Mouse (Mus musculus) cerebellum, adult 11-12 months (tissue): ENCODE results near the gene Amz1.

Experiments
- DNase-seq: peaks from one replicate; pipeline ENCODE4 v3.0.0; 2022

Gene Amz1

GRCm38 (mm10) chr5:140726062-140726839, 2.3 kb downstream of the Amz1 start:
- DNase-seq, result peak; percentile 32

DNA sequence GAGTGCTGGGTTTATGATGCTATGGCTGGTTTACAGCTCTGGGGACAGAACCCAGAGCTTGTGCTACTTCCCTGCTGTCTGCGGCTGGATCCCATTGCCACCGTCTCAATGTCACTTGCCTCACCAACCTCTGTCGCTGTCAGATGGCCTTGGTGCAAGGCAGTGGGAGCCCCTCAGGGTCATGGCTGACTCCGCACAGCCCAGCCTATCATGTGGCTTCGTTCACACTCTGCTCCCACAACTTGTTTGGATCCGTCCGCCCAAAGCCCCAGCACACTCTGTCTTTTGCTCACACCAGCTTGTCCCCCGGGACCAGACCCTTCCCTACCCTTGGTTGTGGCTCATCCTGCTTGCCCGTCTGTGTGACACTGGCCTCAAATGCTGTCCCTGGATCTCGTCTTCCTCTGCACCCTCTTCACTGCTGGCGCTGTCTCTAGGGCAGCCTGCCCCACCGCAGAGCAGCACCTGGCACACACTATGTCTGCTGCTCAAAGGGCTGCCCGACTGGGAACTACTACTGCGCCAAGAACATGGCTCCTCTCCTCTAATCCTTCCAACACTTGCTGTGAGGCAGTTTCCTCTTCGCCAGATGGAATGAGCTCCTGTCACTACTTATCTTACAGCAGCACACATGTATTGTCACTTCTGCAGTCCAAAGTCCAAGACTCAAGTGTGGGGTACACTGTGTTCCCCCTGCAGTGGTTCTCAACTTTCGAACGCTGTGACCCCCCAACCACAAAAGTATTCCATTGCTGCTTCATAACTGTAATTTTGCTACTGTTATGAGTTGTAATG, 3.2 kb downstream of the Amz1 start:
- DNase-seq, result no peak

- no peak for DNase-seq
These were observed 7.3 kb downstream of the Amz1 start for GRCm38 (mm10) chr5:140731040-140731797.

GRCm38 (mm10) chr5:140732195-140732594, 8.3 kb downstream of the Amz1 start:
- DNase-seq, result no peak

GRCm38 (mm10) chr5:140733336-140733735, 9.4 kb downstream of the Amz1 start:
- DNase-seq, result no peak

GRCm38 (mm10) chr5:140735297-140735696, 11.4 kb downstream of the Amz1 start:
- DNase-seq, result no peak

DNA sequence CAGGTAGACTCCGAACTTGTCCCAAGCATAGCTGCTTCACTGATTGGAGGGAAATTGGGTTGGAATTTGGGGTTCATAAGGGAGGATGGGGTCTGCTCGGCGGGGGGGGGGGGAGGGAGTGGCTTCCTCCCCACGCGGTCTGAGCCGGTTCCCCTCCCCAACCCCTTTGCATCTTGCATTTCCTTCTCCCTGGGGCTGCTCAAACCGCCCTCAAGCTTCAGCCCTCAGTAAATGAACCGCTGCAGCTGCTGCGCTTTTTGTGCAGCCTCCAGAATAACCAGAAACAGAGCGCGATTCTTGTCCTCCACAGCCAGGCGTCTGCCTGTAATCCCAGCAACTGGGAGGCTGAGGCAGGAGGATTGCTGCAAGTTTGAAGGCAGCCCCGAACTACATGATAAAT, 12.2 kb downstream of the Amz1 start:
- DNase-seq, result no peak

- DNase-seq, result no peak
These were observed 15.9 kb downstream of the Amz1 start for GRCm38 (mm10) chr5:140739813-140740212.

DNA sequence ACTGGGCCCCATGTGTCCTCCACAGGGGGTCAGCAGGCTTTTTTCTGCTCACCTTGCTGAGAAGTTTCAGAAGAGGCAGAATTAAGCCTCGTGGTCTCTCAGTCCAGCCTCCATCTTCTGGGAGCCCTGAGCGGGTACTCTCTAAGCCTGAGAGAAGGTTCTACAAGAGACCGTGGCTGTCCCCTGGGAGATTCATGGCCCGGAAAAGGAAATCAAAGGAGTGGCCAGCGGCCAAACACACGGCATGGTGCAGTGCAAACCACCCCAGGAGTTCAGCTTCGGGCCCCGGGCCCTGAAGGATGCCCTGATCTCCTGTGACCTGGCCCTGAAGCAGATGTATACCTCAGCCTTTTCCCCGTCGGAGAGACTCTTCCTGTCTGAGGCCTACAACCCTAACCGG, 17.1 kb downstream of the Amz1 start:
- no peak for DNase-seq

- DNase-seq, result no peak
These were observed 17.9 kb downstream of the Amz1 start for GRCm38 (mm10) chr5:140741877-140742276.

- DNase-seq, result no peak
These were observed 19.8 kb downstream of the Amz1 start for GRCm38 (mm10) chr5:140743706-140744131.

- no peak for DNase-seq
These were observed 24.5 kb downstream of the Amz1 start for GRCm38 (mm10) chr5:140748425-140748824.

DNA sequence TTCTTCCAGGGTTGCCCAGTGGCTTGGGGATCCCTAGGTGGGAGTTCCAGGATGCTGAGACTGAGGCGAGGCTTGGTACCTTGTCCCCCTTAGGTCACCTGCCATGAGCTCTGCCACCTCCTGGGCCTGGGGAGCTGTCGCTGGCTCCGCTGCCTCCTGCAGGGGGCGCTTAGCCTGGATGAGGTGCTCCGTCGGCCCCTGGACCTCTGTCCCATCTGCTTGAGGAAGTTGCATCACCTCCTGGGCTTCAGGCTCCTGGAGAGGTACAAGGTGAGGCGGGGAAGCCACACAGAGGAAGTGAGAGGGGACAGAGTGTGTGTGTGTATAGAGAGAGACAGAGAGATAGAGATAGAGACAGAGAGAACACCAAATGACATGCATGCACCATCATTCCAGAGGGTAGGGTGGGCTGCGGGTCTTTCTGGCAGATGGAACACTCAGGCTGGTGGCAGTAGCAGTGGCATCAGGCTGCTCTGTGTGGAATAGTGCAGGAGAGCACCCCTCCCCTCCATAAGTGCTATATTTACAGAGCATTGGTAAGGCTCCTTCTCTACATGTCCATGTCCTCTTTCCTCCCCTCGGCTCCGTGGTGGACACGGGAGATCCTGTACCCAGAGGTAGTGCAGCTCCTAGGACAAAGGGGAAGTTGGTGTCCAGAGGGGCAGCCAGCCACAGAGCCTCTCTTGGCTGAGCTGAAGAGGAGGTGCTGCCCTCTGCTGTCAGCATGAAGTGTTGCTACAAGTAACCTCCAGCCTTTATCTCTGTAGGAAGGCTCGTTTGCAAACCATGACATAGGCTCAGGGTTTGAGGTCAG, 25.3 kb downstream of the Amz1 start:
- peak; percentile 68 for DNase-seq

DNA sequence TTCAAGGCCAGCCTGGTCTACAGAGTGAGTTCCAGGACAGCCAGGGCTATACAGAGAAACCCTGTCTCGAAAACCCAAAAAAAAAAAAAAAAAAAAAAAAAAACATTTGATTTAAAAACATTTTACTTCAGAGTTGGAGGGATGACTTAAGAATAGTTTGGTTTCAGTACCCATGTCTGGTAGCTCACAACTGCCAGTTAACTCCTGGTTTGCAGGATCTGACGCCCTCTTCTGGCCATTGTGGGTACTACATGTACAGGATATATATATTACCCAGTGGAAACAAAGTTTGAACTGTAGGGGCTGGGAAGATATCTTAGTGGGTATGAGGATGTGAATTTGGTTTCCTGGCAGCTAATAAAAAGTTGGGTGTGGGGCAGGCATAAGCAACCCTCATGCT, 27.0 kb downstream of the Amz1 start:
- no peak for DNase-seq

DNA sequence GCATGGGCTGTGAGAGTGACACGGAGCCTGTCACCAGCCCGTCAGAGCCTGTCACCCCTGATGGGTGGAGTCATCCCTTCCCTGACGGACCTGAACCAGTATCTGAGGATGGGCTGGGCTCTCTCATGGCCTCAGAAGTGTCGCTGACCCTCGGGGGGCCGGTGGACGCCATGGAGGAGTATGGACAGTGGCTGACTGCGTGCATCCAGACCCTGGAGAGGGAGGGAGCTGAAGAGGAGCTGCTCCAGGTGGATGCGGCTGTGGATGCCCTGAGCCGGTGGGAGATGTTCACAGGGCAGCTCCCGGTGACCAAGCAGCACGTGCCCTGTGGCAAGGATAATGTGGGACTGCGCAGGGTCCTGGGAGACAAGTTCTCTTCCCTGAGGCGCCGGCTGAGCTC, 28.1 kb downstream of the Amz1 start:
- no peak for DNase-seq

DNA sequence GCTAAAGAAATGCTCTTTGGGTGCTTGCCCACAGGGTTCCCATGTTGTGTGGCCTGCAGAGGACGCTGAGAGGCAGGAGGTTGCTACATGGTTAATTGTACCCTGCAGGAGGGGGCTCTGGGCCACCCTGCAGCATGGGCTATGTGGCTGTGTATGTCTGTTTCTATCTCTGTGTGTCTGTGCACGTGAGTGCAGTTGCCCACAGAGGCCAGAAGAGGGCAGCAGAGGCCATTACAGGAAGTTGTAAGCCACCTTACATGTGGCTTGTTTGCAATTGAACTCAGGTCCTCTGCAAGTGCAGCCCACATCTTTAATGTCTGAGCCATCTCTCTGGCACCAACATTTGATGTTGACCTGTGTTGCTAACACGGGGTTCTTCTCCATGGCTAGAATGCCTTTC, 28.7 kb downstream of the Amz1 start:
- DNase-seq, result no peak

GRCm38 (mm10) chr5:140753223-140753622, 29.3 kb downstream of the Amz1 start:
- DNase-seq, result no peak

DNA sequence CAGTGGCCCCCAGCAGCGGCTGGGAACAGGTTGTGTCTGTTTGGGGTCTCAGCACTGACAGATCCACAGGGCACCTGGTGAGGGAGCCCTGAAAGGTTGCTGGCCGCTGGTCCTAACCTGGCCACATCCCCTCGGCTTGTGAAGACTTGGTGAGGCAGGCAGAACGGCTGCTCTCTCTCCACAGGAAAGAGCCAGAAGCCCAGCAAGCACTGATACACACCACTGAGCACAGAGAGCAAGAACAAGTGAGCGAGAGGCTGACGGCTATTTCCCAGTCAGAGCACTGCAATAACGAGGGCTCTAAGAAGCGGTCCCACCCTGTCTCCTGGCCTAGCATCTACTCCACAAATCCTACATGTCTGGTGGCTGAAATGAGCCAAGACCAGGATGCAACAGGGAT, 34.9 kb downstream of the Amz1 start:
- DNase-seq, result no peak

- no peak for DNase-seq
These were observed 38.6 kb downstream of the Amz1 start for GRCm38 (mm10) chr5:140762540-140762939.

DNA sequence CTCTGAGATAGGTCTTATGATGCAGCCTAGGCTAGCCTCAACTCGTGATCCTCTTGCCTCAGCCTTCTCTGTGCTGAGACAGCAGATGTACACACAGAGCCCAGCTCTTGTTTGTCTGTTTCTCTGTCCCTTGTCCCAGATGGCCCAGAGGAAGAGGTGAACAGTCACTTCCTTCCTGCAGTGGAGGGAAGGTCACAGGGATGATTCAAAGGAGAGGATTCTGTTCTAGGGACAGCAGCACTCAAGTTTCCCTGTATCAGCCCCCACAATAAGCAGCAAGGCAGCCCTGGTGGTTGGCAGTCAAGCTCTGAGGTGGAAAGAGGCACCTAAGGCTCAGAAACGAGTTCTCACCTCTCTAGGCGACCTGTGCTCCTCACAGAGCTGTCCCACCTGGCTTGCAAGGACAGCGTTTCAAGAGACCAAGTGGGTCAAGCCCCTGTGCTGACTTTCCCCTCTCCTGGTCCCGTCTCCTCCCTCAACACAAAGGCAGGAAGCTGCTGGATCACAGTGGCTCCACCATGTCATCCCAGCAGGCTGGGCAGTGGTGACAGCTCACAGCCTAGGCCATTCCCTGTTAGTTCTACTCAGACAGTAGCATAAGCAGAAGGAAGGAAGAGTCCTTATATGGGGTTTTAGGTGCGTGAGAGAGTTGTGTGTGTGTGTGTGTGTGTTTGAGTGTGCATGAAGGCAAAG, 41.1 kb downstream of the Amz1 start:
- no peak for DNase-seq

DNA sequence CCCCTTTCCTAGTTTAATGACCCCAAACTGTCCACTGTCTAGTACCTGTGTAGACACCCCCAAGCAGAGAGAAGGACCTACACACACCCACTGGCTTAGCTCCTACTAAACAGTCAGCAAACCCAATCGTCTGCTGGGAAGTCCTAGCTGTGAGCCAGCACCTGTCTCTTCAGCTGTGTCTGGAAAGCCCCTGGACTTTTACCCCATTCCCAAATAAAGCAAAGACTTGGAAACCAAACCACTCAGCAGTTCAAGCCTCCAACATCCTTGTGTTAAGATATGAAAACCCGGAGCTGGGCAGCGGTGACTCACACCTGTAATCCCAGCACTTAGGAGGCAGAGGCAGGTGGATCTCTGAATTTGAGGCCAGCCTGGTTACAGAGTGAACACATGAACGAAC, 42.6 kb downstream of the Amz1 start:
- no peak for DNase-seq

- peak; percentile 62 for DNase-seq
These were observed 43.8 kb downstream of the Amz1 start for GRCm38 (mm10) chr5:140767704-140768141.
